Mouse (Mus musculus) heart, adult 2 months (tissue): ENCODE results near the gene Apoc4.

Experiments used
- CTCF ChIP-seq: fragments of 200-600 bp; IDR thresholded peaks from 2 replicates; pipeline ENCODE4 v1.8.1; 2022; ENCODE audit warnings: antibody characterized with exemption, mild to moderate bottlenecking, moderate library complexity
- POLR2A ChIP-seq: fragments of 200-500 bp; IDR thresholded peaks from 2 replicates; pipeline ENCODE4 v1.6.1; 2011; ENCODE audit warnings: mild to moderate bottlenecking, low read depth, low read length, control low read depth; ENCODE audit not compliant: insufficient read depth

- TF ChIP-seq POLR2A (no peak), CTCF (no peak)
Measured at GRCm38 (mm10) chr7:19680702-19681101, 577 bp downstream of the Apoc4 start.
